Mouse (Mus musculus): ENCODE results near the gene Mrps7.

DNA sequence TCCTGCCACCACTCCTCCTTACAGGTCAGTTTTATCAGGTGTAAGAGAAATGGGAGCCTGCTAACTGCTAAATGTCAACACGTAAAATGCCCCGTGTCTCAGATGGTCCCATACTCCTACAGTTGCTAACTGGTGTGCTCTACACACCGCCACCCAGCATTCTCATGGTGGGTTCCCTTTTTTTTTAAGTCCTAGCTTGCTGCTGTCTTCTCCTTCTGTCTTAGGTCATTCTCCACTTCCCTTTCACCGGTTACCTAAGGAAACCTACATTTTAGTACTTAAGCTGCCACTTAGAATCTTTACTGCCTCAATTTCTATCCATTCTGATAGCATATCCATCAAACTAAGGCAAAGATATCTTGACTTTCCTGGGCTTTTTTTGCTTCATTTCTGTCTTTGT, 2.6 kb upstream of the Mrps7 start:
- TF ChIP-seq EP300 (IDR thresholded peaks at IDR 0.05; ENCODE audit: low read depth in 1 of 2, low read length in 2 of 2): no peak
- TF ChIP-seq USF1 (IDR thresholded peaks at IDR 0.05; ENCODE audit: low read depth, low read length): no peak
- TF ChIP-seq POLR2A (IDR thresholded peaks at IDR 0.05; ENCODE audit: control insufficient read depth in 1 of 2, insufficient read depth in 1 of 2, low read depth in 1 of 2, low read length in 2 of 2, poor library complexity in 1 of 2): no peak
- no peak for TF ChIP-seq TCF12 (IDR thresholded peaks at IDR 0.05; ENCODE audit: low read depth, low read length)
- TF ChIP-seq CTCF (IDR thresholded peaks at IDR 0.05 in 2 of 3, conservative IDR thresholded peaks at IDR 0.05 in 1 of 3; ENCODE audit: control insufficient read depth in 1 of 3, insufficient read depth in 1 of 3, low read depth in 2 of 3, low read length in 3 of 3, poor library complexity in 1 of 3, severe bottlenecking in 1 of 3): no peak
- TF ChIP-seq POLR2AphosphoS2 (IDR thresholded peaks at IDR 0.05; ENCODE audit: low read length): no peak
- no peak for TF ChIP-seq CHD1 (IDR thresholded peaks at IDR 0.05; ENCODE audit: low read depth, low read length)
- 0 out of 2 replicates have a peak, but pooled peaks have one; percentile 42 for TF ChIP-seq MXI1 (IDR thresholded peaks at IDR 0.05; ENCODE audit: low read depth, low read length)
- no peak for TF ChIP-seq GATA1 (IDR thresholded peaks at IDR 0.05; ENCODE audit: low read depth, low read length)
- TF ChIP-seq TAL1 (IDR thresholded peaks at IDR 0.05; ENCODE audit: low read length): no peak
- 0 out of 2 replicates have a peak, but pooled peaks have one; percentile 6 for TF ChIP-seq MAX (IDR thresholded peaks at IDR 0.05; ENCODE audit: low read length)
- TF ChIP-seq NELFE (IDR thresholded peaks at IDR 0.05; ENCODE audit: low read depth, low read length): no peak

Data from MEL (cell line).